Mouse (Mus musculus) kidney, embryonic 15.5 days (tissue): ENCODE data around the gene Akap6. TPM values are rescaled to one million over a fixed set of nuclear protein-coding genes. Genes with fewer than 3 reads are reported as not detected.

Source experiments
- ATAC-seq: fragments of 200-750 bp; cut with Nextera tagmentation; replicated peaks from 2 replicates; pipeline ENCODE4 v1.8.0; 2017; ENCODE audit warnings: moderate TSS enrichment; ENCODE audit not compliant: low FRiP score
- H3K27ac ChIP-seq: fragments of 300-500 bp; sonication (generic); 2 replicates; pipeline ENCODE4 v1.5.1; 2015; ENCODE audit warnings: mild to moderate bottlenecking, inconsistent platforms
- H3K27me3 ChIP-seq: fragments of 300-500 bp; sonication (generic); 2 replicates; pipeline ENCODE4 v1.6.1; 2015; ENCODE audit warnings: inconsistent platforms
- H3K36me3 ChIP-seq: fragments of 300-500 bp; sonication (generic); 2 replicates; pipeline ENCODE4 v1.6.1; 2015; ENCODE audit warnings: inconsistent platforms
- H3K4me1 ChIP-seq: fragments of 300-500 bp; sonication (generic); 2 replicates; pipeline ENCODE4 v1.6.1; 2015; ENCODE audit warnings: inconsistent platforms
- H3K4me2 ChIP-seq: fragments of 300-500 bp; sonication (generic); 2 replicates; pipeline ENCODE4 v1.6.1; 2015; ENCODE audit warnings: moderate library complexity, mild to moderate bottlenecking, inconsistent platforms
- H3K4me3 ChIP-seq: fragments of 300-500 bp; sonication (generic); replicated peaks from 2 replicates; pipeline ENCODE4 v1.5.1; 2015; ENCODE audit warnings: mild to moderate bottlenecking, inconsistent platforms
- H3K9ac ChIP-seq: fragments of 300-500 bp; sonication (generic); 2 replicates; pipeline ENCODE4 v1.6.1; 2015; ENCODE audit warnings: mild to moderate bottlenecking, inconsistent platforms
- H3K9me3 ChIP-seq: fragments of 300-500 bp; sonication (generic); replicated peaks from 2 replicates; pipeline ENCODE4 v1.6.1; 2016; ENCODE audit warnings: inconsistent platforms
- WGBS: fragments of 180-500 bp; shearing (Covaris S2); methylation state at CpG from one replicate; pipeline ENCODE4 v1.1.7; 2015; ENCODE audit warnings: mixed read lengths; 5-methylcytosine and 5-hydroxymethylcytosine counted together
- polyA plus RNA-seq: library from polyadenylated mRNA; unstranded; fragments of >200 nt; fragmentation: Nextera tagmentation; extraction: Ambion mirVana; gene quantifications from 2 replicates; pipeline ENCODE4 v1.2.1, GENCODE M21; 2015

Akap6 gene
- polyA plus RNA-seq, 1 experiment from 2014 or later = 0.78 TPM

DNA sequence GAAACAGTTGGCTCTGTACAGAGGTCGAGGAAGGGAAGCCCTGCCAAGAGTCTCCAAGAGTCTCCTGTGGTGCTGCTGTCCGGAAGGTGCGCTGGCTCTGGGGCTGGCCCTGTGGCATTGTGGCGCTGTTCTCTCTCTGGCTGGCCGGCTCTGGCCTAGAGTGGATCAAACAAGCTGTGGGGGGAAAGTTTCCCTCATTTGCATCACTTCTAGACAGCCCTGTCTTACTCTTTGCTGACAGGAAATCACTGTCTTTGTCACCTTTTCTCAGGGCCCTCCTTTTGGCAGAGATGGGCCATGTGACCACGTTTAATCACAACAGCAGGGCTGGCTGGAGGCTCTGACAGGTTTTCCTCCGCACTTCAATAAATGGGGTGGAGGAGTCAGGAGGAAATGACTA, 333.6 kb downstream of the Akap6 start:
- no peak overlapping the region for H3K4me3 ChIP-seq
- ATAC-seq = peak; percentile 66; the same call in 1 of the 2 replicates
- H3K9ac ChIP-seq = no peak overlapping the region
- WGBS = 11% methylated on average over 7 of the region's 7 CpGs
- H3K4me2 ChIP-seq = peak overlapping the region; percentile 43
- no peaks in the 10 kb centered on the region for H3K27me3 ChIP-seq
- no peaks in the 10 kb centered on the region for H3K9me3 ChIP-seq
- no peak overlapping the region for H3K27ac ChIP-seq
- peaks cover 9% of the 10 kb centered on the region for H3K4me1 ChIP-seq
- no peaks in the 10 kb centered on the region for H3K36me3 ChIP-seq

DNA sequence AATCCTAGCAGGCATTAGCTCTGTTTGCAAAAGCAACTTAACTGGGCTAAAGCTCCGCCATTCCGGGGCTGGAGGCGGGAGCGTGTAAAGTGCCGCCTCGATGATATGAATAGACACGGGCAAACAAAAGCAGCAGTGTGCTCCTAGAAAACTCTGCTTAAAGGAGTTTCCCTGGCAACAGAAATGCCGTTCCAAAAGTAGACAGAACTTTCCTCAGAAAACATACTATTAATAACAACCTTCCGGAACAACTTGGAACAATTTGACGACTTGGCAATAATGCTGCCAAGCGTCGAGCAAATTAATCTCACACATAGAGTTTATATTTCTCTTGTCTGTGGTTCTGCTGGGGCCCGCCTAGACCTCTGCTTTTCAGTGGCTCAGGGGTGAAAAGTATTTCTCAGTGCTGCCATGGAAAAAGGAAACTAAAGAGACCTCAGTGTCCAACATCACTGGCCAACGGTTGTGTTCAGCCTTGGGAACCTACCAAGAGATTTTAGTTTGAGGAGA, 334.3 kb downstream of the Akap6 start:
- 0 out of 2 replicates have a peak, but pooled peaks have one; percentile 49 for ATAC-seq
- no peak overlapping the region; the same call in 1 of the 2 replicates for H3K27ac ChIP-seq
- WGBS = 31% methylated on average over 14 of the region's 14 CpGs

DNA sequence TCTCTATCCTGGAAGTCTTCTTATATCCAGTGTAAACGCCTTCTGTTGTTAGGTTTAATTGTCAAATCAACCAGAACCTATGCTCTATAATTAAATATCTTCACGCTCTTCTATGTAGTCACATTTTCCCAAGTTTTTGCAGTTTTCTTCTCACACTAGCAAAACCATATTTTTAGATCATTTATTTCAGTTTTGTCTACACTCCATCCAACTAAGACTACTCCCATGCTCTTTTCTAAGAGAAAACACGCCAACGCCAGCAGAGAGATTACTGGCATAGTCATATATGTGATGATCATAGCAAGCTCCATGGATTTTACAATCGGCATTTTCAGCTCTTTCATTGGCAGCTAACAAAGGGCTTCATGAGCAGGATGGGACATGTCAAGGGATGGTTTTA, 341.5 kb downstream of the Akap6 start:
- Histone ChIP-seq H3K4me1 (0 out of 2 replicates have a peak, but pooled peaks cover 2% of the 10 kb centered on the region), H3K4me3 (no peak overlapping the region), H3K9me3 (no peaks in the 10 kb centered on the region), H3K27ac (no peak overlapping the region), H3K4me2 (no peak overlapping the region), H3K36me3 (no peaks in the 10 kb centered on the region), H3K27me3 (0 out of 2 replicates have a peak, but pooled peaks cover 3% of the 10 kb centered on the region), H3K9ac (no peak overlapping the region)
- no peak for ATAC-seq
- WGBS = 90% methylated on average over 5 of the region's 5 CpGs

More for the DNA sequence above, 334.3 kb downstream of the Akap6 start:
- Histone ChIP-seq H3K27me3 (no peaks in the 10 kb centered on the region), H3K4me3 (peak overlapping the region; percentile 3; the same call in 1 of the 2 replicates), H3K9ac (no peak overlapping the region), H3K36me3 (no peaks in the 10 kb centered on the region), H3K4me1 (peaks cover 9% of the 10 kb centered on the region), H3K9me3 (no peaks in the 10 kb centered on the region), H3K4me2 (peak overlapping the region; percentile 43)

DNA sequence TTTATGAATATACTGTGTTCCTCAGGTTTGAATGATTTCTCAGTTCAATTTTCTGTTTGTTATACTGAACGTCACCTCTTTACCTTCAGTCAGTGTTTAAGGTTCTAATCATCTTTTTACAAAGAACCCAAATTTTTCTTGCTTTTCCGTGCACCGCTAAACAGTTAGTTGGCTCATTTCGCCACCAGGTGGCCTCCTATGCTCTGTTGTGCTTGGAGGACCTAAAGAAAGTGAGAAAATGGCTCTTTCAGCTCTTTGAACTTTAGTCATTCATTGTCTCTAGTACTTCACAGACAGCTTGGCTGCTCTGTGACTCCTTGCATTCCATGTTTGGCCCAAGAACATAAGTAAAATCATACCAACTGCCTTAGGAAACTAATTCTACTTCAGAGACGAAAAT, 343.6 kb downstream of the Akap6 start:
- H3K9me3 ChIP-seq = no peaks in the 10 kb centered on the region
- H3K36me3 ChIP-seq = no peaks in the 10 kb centered on the region
- no peak overlapping the region for H3K4me2 ChIP-seq
- 24% methylated on average over 5 of the region's 5 CpGs for WGBS
- ATAC-seq = no peak
- no peak overlapping the region for H3K9ac ChIP-seq
- H3K4me3 ChIP-seq = no peak overlapping the region
- H3K4me1 ChIP-seq = 0 out of 2 replicates have a peak, but pooled peaks cover 2% of the 10 kb centered on the region
- 0 out of 2 replicates have a peak, but pooled peaks cover 3% of the 10 kb centered on the region for H3K27me3 ChIP-seq
- H3K27ac ChIP-seq = no peak overlapping the region

DNA sequence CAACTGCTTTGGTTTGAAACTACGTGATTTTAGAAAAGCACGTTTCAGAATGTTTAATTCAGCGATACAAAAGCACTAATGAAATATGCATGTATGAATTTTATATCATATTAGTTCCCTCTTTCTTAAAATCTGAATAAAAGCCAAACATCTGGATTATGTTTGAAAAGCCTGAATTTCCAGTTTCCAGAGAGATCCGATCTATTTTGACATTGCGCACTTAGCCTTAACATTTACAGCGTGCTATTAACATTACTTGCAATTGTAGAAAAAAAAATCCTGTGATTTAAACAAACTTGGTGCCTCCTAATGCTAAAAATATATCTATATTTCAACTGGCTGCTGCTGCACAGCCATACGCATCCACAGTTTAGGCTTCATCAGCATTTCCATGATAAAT, 358.4 kb downstream of the Akap6 start:
- Histone ChIP-seq H3K9me3 (no peaks in the 10 kb centered on the region), H3K4me1 (no peaks in the 10 kb centered on the region), H3K4me2 (no peak overlapping the region), H3K4me3 (no peak overlapping the region), H3K9ac (no peak overlapping the region), H3K27me3 (no peaks in the 10 kb centered on the region), H3K27ac (no peak overlapping the region), H3K36me3 (no peaks in the 10 kb centered on the region)
- 88% methylated on average over 7 of the region's 7 CpGs for WGBS
- ATAC-seq = no peak

DNA sequence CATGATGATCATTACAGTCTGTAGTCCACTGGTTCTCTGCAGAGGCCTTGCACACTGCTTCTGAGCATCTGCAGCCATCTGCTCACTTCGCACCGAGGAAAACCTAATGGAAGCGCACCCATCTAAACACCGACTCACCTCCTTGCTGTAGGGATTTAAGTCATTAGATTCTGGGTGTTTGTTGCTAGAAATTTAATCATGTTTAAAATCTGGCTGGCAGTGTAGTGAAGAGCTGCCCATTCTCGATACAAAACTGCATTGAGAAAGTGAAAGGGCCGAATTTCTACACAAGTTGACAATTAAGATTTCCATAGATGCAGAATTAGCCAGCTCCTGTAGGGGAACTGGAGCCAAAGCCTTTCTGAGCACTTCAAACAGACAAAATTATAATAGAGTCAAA, 361.7 kb downstream of the Akap6 start:
- Histone ChIP-seq H3K27me3 (no peaks in the 10 kb centered on the region), H3K4me1 (no peaks in the 10 kb centered on the region), H3K9ac (no peak overlapping the region), H3K4me2 (no peak overlapping the region), H3K9me3 (no peaks in the 10 kb centered on the region), H3K36me3 (no peaks in the 10 kb centered on the region), H3K27ac (no peak overlapping the region), H3K4me3 (no peak overlapping the region)
- 80% methylated on average over 6 of the region's 6 CpGs for WGBS
- ATAC-seq = no peak

DNA sequence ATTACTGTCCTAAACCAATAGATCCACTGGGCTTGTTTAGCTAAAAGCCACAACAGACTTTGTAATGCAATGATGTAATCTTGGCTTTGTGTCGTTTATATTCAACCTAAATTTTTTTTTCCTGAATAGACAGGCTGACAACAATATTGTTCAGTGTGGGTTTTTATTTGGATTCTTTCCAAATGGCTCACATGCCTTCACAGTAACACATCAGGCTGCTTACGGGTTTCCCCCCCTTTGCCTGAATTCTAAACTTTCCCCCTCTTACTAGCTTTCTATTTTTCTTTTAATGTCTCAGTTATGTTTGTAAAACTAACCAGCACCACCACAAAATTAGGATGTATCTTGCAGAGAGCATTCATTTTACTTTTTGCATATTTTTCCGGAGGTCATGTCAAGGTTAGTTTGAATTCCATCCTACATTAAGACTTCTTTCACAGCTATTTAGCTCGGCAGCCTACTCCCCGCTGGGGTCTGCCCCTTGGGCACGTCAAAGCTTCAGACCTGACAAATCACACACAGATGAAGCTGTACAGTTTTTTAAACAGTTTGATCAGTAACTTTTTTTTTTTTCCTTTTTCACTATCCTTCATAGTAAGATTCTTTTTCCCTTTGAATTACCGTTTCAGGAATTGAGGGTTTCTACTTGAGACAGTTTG, 362.4 kb downstream of the Akap6 start:
- ATAC-seq = no peak
- 21% methylated on average over 7 of the region's 7 CpGs for WGBS
- Histone ChIP-seq H3K4me3 (no peak overlapping the region), H3K4me1 (no peaks in the 10 kb centered on the region), H3K27me3 (no peaks in the 10 kb centered on the region), H3K36me3 (no peaks in the 10 kb centered on the region), H3K27ac (no peak overlapping the region), H3K9me3 (no peaks in the 10 kb centered on the region), H3K4me2 (0 out of 2 replicates have a peak overlapping the region, but pooled peaks have one; percentile 12), H3K9ac (no peak overlapping the region)

DNA sequence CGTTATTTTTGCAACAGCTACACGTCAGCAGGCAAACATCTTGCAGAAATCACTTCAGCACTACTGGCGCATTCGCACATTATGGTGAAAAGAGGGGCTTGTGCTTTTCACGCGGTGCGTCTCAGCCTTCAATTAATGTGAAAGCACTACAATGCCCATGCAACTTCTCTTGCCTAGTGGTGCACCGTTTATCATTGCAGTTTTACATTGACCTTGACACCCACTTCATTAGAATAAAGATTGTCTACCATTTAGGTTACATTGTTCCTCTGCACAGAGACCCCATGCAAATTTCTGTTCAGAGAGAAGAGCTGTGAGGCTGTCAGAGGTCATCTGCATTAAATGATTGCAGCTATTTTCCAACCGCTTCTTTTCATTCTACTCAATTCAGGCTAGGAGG, 363.8 kb downstream of the Akap6 start:
- H3K4me3 ChIP-seq = no peak overlapping the region
- WGBS = 54% methylated on average over 9 of the region's 9 CpGs
- H3K9me3 ChIP-seq = no peaks in the 10 kb centered on the region
- no peaks in the 10 kb centered on the region for H3K27me3 ChIP-seq
- ATAC-seq = no peak
- no peaks in the 10 kb centered on the region for H3K4me1 ChIP-seq
- H3K4me2 ChIP-seq = no peak overlapping the region
- no peaks in the 10 kb centered on the region for H3K36me3 ChIP-seq
- no peak overlapping the region for H3K27ac ChIP-seq
- no peak overlapping the region for H3K9ac ChIP-seq

DNA sequence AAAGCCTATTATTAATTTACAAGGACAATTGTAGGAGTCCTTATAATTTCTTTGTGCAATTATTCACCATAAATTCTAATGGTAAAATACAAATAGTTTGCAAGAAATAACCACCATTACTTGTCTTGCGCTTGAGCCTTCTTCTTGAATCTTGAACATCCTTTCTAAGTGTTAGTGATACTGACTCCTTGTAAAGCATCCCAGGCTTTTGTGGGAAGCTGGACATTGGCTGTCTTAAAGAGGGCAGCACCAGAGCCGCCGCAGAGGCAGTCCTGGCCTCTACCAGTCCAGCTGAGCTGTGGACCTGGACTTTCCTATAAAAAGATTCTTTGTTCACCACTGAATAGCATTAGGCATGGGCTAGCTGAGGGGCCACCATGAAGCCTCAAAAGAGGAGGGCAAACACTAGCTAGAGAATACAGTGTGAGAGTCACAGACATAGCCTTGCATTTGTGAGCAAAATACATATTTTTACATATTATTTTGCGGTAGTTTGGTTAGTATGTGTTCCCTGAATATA, 365.1 kb downstream of the Akap6 start:
- Histone ChIP-seq H3K4me3 (no peak overlapping the region), H3K27me3 (no peaks in the 10 kb centered on the region), H3K4me1 (no peaks in the 10 kb centered on the region), H3K36me3 (no peaks in the 10 kb centered on the region), H3K4me2 (no peak overlapping the region), H3K27ac (no peak overlapping the region), H3K9ac (no peak overlapping the region), H3K9me3 (no peaks in the 10 kb centered on the region)
- no peak for ATAC-seq
- WGBS = 85% methylated on average over 4 of the region's 4 CpGs

DNA sequence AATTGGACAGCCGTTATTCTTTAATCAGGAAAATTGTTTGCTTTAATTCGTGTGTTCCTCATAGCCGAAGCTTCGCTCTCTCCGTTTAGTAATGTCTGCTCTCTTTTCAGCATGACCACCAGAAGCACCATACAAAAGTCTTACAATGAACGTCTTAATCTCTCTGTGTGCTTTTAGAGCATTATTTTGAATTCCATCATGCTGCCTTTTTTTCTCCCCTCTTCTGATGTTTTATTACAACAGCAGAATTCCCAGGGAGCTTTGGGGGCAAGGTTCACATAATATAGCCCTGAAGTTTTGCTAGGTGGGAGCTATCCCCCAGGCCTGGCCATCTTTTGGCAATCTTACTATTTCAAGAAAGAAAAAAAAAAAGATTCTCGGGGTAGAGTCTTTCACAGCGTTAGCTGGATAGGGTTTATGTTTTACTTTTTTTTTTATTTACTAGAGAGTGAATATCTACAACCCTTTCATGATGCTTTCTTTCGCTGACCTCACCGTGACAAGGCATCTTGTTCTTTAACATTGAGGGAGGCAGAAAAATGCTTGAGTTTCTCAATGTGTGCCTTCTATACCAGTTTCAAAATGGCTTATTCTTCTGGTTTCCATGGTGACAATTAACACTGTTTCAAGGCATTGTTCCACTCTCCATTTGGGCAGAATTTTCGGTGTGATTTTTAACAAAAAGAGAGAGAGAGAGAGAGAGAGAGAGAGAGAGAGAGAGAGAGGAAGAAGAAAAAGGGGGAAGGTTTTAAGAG, 366.0 kb downstream of the Akap6 start:
- no peak for ATAC-seq
- H3K4me1 ChIP-seq = no peaks in the 10 kb centered on the region
- H3K9me3 ChIP-seq = no peaks in the 10 kb centered on the region
- WGBS = 75% methylated on average over 11 of the region's 11 CpGs
- no peak overlapping the region for H3K4me2 ChIP-seq
- H3K4me3 ChIP-seq = no peak overlapping the region
- H3K27me3 ChIP-seq = no peaks in the 10 kb centered on the region
- no peak overlapping the region for H3K27ac ChIP-seq
- no peak overlapping the region for H3K9ac ChIP-seq
- H3K36me3 ChIP-seq = no peaks in the 10 kb centered on the region

DNA sequence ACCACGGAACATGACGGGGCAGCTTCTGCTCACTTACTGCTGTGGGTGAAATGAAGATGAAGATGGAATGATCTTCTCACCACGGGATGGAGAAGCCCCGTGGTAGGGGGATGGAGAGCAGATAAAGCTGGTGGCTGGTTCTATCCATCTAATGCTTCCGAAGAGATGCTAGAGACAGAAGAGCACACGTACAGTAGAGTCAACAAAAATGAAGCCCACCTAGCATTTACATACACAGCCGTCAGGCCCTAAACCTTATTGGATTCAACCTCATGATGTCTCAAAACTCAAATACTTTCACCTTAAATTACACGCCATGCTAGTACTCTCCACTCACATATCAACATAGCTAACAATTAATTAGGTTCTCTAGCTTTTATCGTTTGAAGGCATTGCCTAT, 367.1 kb downstream of the Akap6 start:
- Histone ChIP-seq H3K9ac (no peak overlapping the region), H3K9me3 (no peaks in the 10 kb centered on the region), H3K4me3 (no peak overlapping the region), H3K36me3 (no peaks in the 10 kb centered on the region), H3K27ac (no peak overlapping the region), H3K4me1 (no peaks in the 10 kb centered on the region), H3K4me2 (no peak overlapping the region), H3K27me3 (no peaks in the 10 kb centered on the region)
- no peak for ATAC-seq
- WGBS = 86% methylated on average over 9 of the region's 9 CpGs

DNA sequence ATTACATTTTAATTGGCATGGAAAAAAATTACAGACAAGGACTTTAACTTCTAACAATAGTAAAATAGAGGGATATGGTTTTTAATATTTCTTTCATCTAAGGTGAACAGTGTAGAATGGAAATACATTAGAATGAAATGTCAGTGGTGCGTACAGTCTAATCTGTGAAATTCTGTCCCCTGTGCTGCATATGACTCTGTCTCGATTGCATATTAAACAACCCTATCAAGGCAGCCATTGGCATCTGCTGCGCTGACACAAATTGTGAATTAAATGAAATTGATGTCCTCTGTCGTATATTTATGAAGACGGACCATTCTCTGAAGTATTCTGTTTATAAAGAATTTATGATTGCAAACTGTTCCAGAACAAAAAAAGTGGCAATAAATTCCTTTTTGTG, 371.7 kb downstream of the Akap6 start:
- Histone ChIP-seq H3K36me3 (no peaks in the 10 kb centered on the region), H3K4me1 (no peaks in the 10 kb centered on the region), H3K9me3 (no peaks in the 10 kb centered on the region), H3K4me3 (no peak overlapping the region), H3K27me3 (no peaks in the 10 kb centered on the region), H3K9ac (no peak overlapping the region), H3K4me2 (no peak overlapping the region), H3K27ac (no peak overlapping the region)
- 87% methylated on average over 5 of the region's 5 CpGs for WGBS
- no peak for ATAC-seq
